Mouse (Mus musculus): ENCODE measurements around the gene Atf7ip.

- TF ChIP-seq CTCF (IDR thresholded peaks at IDR 0.05; ENCODE audit: low read depth, low read length) (no peak), POLR2A (IDR thresholded peaks at IDR 0.05; ENCODE audit: extremely low read depth, insufficient read depth, low read length) (no peak)
Measured at GRCm38 (mm10) chr6:136542105-136542504, 36.1 kb downstream of the Atf7ip start.
